Mouse (Mus musculus) testis, adult 10 weeks (tissue): Measurements from ENCODE around the gene Olfr1053. TPM values are rescaled to one million over a fixed set of nuclear protein-coding genes. Genes with fewer than 3 reads are reported as not detected.

ENCODE experiments used
- polyA plus RNA-seq: library from polyadenylated mRNA; stranded (reverse); fragments of 350-450 nt; fragmentation: Illumina TruSeq; extraction: RNeasy Lipid Tissue Mini Kit (QIAGEN cat#74804); gene quantifications from one replicate; pipeline ENCODE4 v1.2.3, GENCODE M21; 2014; ENCODE audit warnings: low read depth, low replicate concordance

Gene Olfr1053
- polyA plus RNA-seq: not detected

DNA sequence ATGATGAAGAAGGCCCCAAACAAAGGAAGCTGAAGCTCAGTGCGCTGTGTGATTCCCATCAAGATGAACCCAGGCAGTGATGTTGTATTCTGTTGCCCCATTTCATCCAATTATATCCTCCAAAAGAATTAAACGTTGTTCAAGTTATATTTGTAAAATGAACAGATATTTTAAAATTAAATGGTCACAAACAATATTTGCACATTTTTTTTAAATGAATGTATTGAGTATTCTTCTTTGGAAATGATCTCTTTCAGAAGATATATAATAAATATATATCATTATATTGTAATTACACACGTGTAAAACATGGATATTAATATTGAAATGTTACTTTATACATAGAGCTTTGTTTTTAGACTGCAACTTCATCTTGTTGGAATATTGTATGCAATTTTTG lies at the start of gene Olfr1053:
TSS of gene Olfr1053 (minus strand) at position 101 of the 400 bp plus-strand sequence.

GRCm38 (mm10) chr2:86362369-86362768 lies 47.3 kb upstream of the Olfr1053 start, which contains the start of gene Olfr1056:
Olfr1056 (minus strand) TSS chr2:86362469.

DNA sequence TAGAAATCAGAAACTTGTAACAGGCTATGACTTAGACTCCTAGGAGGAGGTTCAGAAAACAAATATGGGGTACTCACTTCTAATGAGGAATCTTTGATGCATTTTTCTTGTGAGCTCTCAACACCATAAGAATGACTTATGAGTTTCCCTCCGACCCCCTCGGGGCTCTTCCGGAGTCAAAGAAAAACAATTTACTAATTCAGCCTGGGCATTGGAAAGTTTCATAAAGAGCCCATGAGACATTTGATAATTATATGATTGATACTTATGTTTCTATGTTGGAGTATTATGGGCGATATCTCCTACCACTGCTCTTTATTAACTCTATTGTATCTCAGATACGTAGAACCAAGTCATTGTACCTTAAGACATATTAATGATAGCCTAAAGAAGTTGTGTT lies 35.1 kb upstream of the Olfr1053 start, which contains the start of gene Olfr1055:
TSS of gene Olfr1055 (minus strand) at position 101 of the 400 bp plus-strand sequence.

GRCm38 (mm10) chr2:86335333-86335732 lies 20.2 kb upstream of the Olfr1053 start, which contains the start of gene Olfr1054:
Olfr1054 (minus strand) TSS chr2:86335433.

GRCm38 (mm10) chr2:86292155-86292554 lies 22.9 kb downstream of the Olfr1053 start, which contains the start of gene Olfr1052:
Olfr1052 (plus strand) TSS chr2:86292455.

DNA sequence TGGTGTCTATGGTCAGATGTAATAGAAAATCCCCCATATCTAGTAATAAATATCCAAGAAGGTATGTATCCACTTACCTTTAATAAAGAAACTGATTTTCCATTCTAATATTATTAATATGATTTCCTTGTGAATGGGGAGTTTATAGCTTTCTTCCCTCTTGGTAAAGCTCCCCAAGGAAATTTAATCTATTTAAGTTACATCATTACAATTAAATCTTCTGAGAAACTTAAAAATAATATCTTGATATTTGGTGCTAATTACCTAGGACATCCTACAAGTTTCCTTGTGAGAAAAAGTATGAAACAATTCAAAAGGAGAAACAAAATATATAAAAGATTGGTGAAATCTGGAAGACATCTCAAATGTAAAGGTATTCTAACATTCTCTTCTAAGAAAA lies 36.1 kb downstream of the Olfr1053 start, which contains the start of gene Olfr1051:
TSS of gene Olfr1051 (minus strand) at position 101 of the 400 bp plus-strand sequence.

Other genes starting within 250 kb of the Olfr1053 start
- not detected for gene Olfr1036, start 241.3 kb downstream of the Olfr1053 start, polyA plus RNA-seq
- 0.15 TPM for gene Olfr1037, start 227.9 kb downstream of the Olfr1053 start, polyA plus RNA-seq
- not detected for gene Olfr1039, start 179.4 kb downstream of the Olfr1053 start, polyA plus RNA-seq
- not detected for gene Olfr1040, start 168.6 kb downstream of the Olfr1053 start, polyA plus RNA-seq
- not detected for gene Olfr1042, start 153.4 kb downstream of the Olfr1053 start, polyA plus RNA-seq
- gene Olfr1043, start 147.8 kb downstream of the Olfr1053 start, polyA plus RNA-seq: not detected
- gene Olfr1044, start 137.5 kb downstream of the Olfr1053 start, polyA plus RNA-seq: not detected
- not detected for gene Olfr52, start 129.6 kb downstream of the Olfr1053 start, polyA plus RNA-seq
- not detected for gene Olfr1045, start 112.3 kb downstream of the Olfr1053 start, polyA plus RNA-seq
- not detected for gene Olfr1046, start 96.0 kb downstream of the Olfr1053 start, polyA plus RNA-seq
- gene Olfr1047, start 83.9 kb downstream of the Olfr1053 start, polyA plus RNA-seq: not detected
- not detected for gene Olfr1048, start 75.0 kb downstream of the Olfr1053 start, polyA plus RNA-seq
- gene Olfr1049, start 57.0 kb downstream of the Olfr1053 start, polyA plus RNA-seq: not detected
- gene Olfr1051, start 36.2 kb downstream of the Olfr1053 start, polyA plus RNA-seq: not detected
- not detected for gene Olfr1052, start 22.8 kb downstream of the Olfr1053 start, polyA plus RNA-seq
- not detected for gene Olfr1054, start 20.1 kb upstream of the Olfr1053 start, polyA plus RNA-seq
- not detected for gene Olfr1055, start 35.0 kb upstream of the Olfr1053 start, polyA plus RNA-seq
- gene Olfr1056, start 47.2 kb upstream of the Olfr1053 start, polyA plus RNA-seq: not detected
- not detected for gene Olfr1057, start 63.1 kb upstream of the Olfr1053 start, polyA plus RNA-seq
- gene Olfr1058, start 73.3 kb upstream of the Olfr1053 start, polyA plus RNA-seq: not detected
- not detected for gene Olfr1061, start 98.8 kb upstream of the Olfr1053 start, polyA plus RNA-seq
- not detected for gene Olfr1062, start 111.5 kb upstream of the Olfr1053 start, polyA plus RNA-seq
- not detected for gene Olfr1065, start 135.3 kb upstream of the Olfr1053 start, polyA plus RNA-seq
- not detected for gene Olfr1066, start 141.0 kb upstream of the Olfr1053 start, polyA plus RNA-seq
- gene Olfr228, start 172.1 kb upstream of the Olfr1053 start, polyA plus RNA-seq: not detected
- not detected for gene Olfr1076, start 193.2 kb upstream of the Olfr1053 start, polyA plus RNA-seq
- not detected for gene Olfr1079, start 227.2 kb upstream of the Olfr1053 start, polyA plus RNA-seq
- gene Olfr1080, start 243.0 kb upstream of the Olfr1053 start, polyA plus RNA-seq: not detected